Mouse (Mus musculus): Measurements from ENCODE around the gene Smoc2. TPM values are rescaled to one million over a fixed set of nuclear protein-coding genes. Genes with fewer than 3 reads are reported as not detected.

Gene Smoc2
- polyA plus RNA-seq, 1 experiment from 2014 or later: 40.0 TPM

GRCm38 (mm10) chr17:14303722-14304121, 24.4 kb downstream of the Smoc2 start:
- H3K4me1 ChIP-seq (ENCODE audit: insufficient read depth): no peaks in the 10 kb centered on the region
- ATAC-seq (no peak), DNase-seq (no peak)
- no peak overlapping the region for H3K4me3 ChIP-seq (ENCODE audit: low read depth, low read length)
- H3K27ac ChIP-seq (ENCODE audit: low read depth): no peak overlapping the region
- no peaks in the 10 kb centered on the region for H3K36me3 ChIP-seq (replicated peaks; ENCODE audit: insufficient read depth, low read length)
- TF ChIP-seq EP300 (IDR thresholded peaks at IDR 0.05; ENCODE audit: low read depth) (no peak), CTCF (IDR thresholded peaks at IDR 0.05; ENCODE audit: low read depth) (peak; percentile 29)
- no peaks in the 10 kb centered on the region for H3K27me3 ChIP-seq (ENCODE audit: insufficient read depth, low read length)
- no peaks in the 10 kb centered on the region for H3K9me3 ChIP-seq (ENCODE audit: low read length)
- H3K9ac ChIP-seq (replicated peaks): no peak overlapping the region
- no peak overlapping the region for H3K4me2 ChIP-seq (ENCODE audit: low read depth, low read length)
- WGBS (ENCODE audit: insufficient replicate concordance): 85% methylated on average over 6 of the region's 6 CpGs

GRCm38 (mm10) chr17:14309884-14310283, 30.6 kb downstream of the Smoc2 start:
- H3K27me3 ChIP-seq (ENCODE audit: insufficient read depth, low read length): no peaks in the 10 kb centered on the region
- no peak overlapping the region for H3K27ac ChIP-seq (ENCODE audit: low read depth)
- H3K9me3 ChIP-seq (ENCODE audit: low read length): no peaks in the 10 kb centered on the region
- H3K36me3 ChIP-seq (replicated peaks; ENCODE audit: insufficient read depth, low read length): no peaks in the 10 kb centered on the region
- TF ChIP-seq CTCF (IDR thresholded peaks at IDR 0.05; ENCODE audit: low read depth): no peak
- no peak for TF ChIP-seq EP300 (IDR thresholded peaks at IDR 0.05; ENCODE audit: low read depth)
- H3K9ac ChIP-seq (replicated peaks): no peak overlapping the region
- DNase-seq (no peak), ATAC-seq (no peak)
- H3K4me1 ChIP-seq (ENCODE audit: insufficient read depth): no peaks in the 10 kb centered on the region
- WGBS (ENCODE audit: insufficient replicate concordance): 81% methylated on average over 3 of the region's 3 CpGs
- no peak overlapping the region for H3K4me2 ChIP-seq (ENCODE audit: low read depth, low read length)
- no peak overlapping the region for H3K4me3 ChIP-seq (ENCODE audit: low read depth, low read length)

GRCm38 (mm10) chr17:14312440-14312839, 33.1 kb downstream of the Smoc2 start:
- Histone ChIP-seq H3K27ac (ENCODE audit: low read depth) (no peak overlapping the region), H3K4me3 (ENCODE audit: low read depth, low read length) (no peak overlapping the region), H3K9ac (replicated peaks) (no peak overlapping the region), H3K4me2 (ENCODE audit: low read depth, low read length) (no peak overlapping the region), H3K9me3 (ENCODE audit: low read length) (no peaks in the 10 kb centered on the region), H3K36me3 (replicated peaks; ENCODE audit: insufficient read depth, low read length) (no peaks in the 10 kb centered on the region), H3K4me1 (ENCODE audit: insufficient read depth) (no peaks in the 10 kb centered on the region), H3K27me3 (ENCODE audit: insufficient read depth, low read length) (no peaks in the 10 kb centered on the region)
- TF ChIP-seq CTCF (IDR thresholded peaks at IDR 0.05; ENCODE audit: low read depth) (no peak), EP300 (IDR thresholded peaks at IDR 0.05; ENCODE audit: low read depth) (no peak)
- whole genome bisulfite sequencing (ENCODE audit: insufficient replicate concordance): 62% methylated on average over 6 of the region's 6 CpGs
- ATAC-seq (no peak), DNase-seq (no peak)

GRCm38 (mm10) chr17:14314308-14314707, 35.0 kb downstream of the Smoc2 start:
- Histone ChIP-seq H3K4me1 (ENCODE audit: insufficient read depth) (no peaks in the 10 kb centered on the region), H3K27ac (ENCODE audit: low read depth) (no peak overlapping the region), H3K9ac (replicated peaks) (no peak overlapping the region), H3K36me3 (replicated peaks; ENCODE audit: insufficient read depth, low read length) (no peaks in the 10 kb centered on the region), H3K4me2 (ENCODE audit: low read depth, low read length) (no peak overlapping the region), H3K4me3 (ENCODE audit: low read depth, low read length) (no peak overlapping the region), H3K9me3 (ENCODE audit: low read length) (no peaks in the 10 kb centered on the region), H3K27me3 (ENCODE audit: insufficient read depth, low read length) (no peaks in the 10 kb centered on the region)
- no peak for DNase-seq
- WGBS (ENCODE audit: insufficient replicate concordance): 83% methylated on average over 1 of the region's 1 CpGs
- TF ChIP-seq EP300 (IDR thresholded peaks at IDR 0.05; ENCODE audit: low read depth): no peak
- no peak for TF ChIP-seq CTCF (IDR thresholded peaks at IDR 0.05; ENCODE audit: low read depth)
- no peak for ATAC-seq

- Histone ChIP-seq H3K4me1 (ENCODE audit: insufficient read depth) (no peaks in the 10 kb centered on the region), H3K27me3 (ENCODE audit: insufficient read depth, low read length) (no peaks in the 10 kb centered on the region), H3K4me3 (ENCODE audit: low read depth, low read length) (no peak overlapping the region), H3K27ac (ENCODE audit: low read depth) (no peak overlapping the region), H3K36me3 (replicated peaks; ENCODE audit: insufficient read depth, low read length) (no peaks in the 10 kb centered on the region), H3K4me2 (ENCODE audit: low read depth, low read length) (no peak overlapping the region), H3K9me3 (ENCODE audit: low read length) (no peaks in the 10 kb centered on the region), H3K9ac (replicated peaks) (no peak overlapping the region)
- TF ChIP-seq EP300 (IDR thresholded peaks at IDR 0.05; ENCODE audit: low read depth) (no peak), CTCF (IDR thresholded peaks at IDR 0.05; ENCODE audit: low read depth) (no peak)
- 59% methylated on average over 7 of the region's 7 CpGs for WGBS (ENCODE audit: insufficient replicate concordance)
- no peak for DNase-seq
- ATAC-seq: no peak
These were observed 37.2 kb downstream of the Smoc2 start for GRCm38 (mm10) chr17:14316536-14316935.

GRCm38 (mm10) chr17:14317439-14317838, 38.1 kb downstream of the Smoc2 start:
- H3K4me1 ChIP-seq (ENCODE audit: insufficient read depth): no peaks in the 10 kb centered on the region
- TF ChIP-seq CTCF (IDR thresholded peaks at IDR 0.05; ENCODE audit: low read depth) (no peak), EP300 (IDR thresholded peaks at IDR 0.05; ENCODE audit: low read depth) (no peak)
- DNase-seq (no peak), ATAC-seq (no peak)
- H3K27ac ChIP-seq (ENCODE audit: low read depth): no peak overlapping the region
- no peak overlapping the region for H3K4me3 ChIP-seq (ENCODE audit: low read depth, low read length)
- no peak overlapping the region for H3K9ac ChIP-seq (replicated peaks)
- H3K27me3 ChIP-seq (ENCODE audit: insufficient read depth, low read length): no peaks in the 10 kb centered on the region
- H3K4me2 ChIP-seq (ENCODE audit: low read depth, low read length): no peak overlapping the region
- 30% methylated on average over 4 of the region's 4 CpGs for WGBS (ENCODE audit: insufficient replicate concordance)
- no peaks in the 10 kb centered on the region for H3K9me3 ChIP-seq (ENCODE audit: low read length)
- no peaks in the 10 kb centered on the region for H3K36me3 ChIP-seq (replicated peaks; ENCODE audit: insufficient read depth, low read length)

- no peak overlapping the region for H3K4me3 ChIP-seq (ENCODE audit: low read depth, low read length)
- TF ChIP-seq CTCF (IDR thresholded peaks at IDR 0.05; ENCODE audit: low read depth): no peak
- TF ChIP-seq EP300 (IDR thresholded peaks at IDR 0.05; ENCODE audit: low read depth): no peak
- no peak overlapping the region for H3K9ac ChIP-seq (replicated peaks)
- no peak for DNase-seq
- WGBS (ENCODE audit: insufficient replicate concordance): 63% methylated on average over 7 of the region's 7 CpGs
- no peaks in the 10 kb centered on the region for H3K4me1 ChIP-seq (ENCODE audit: insufficient read depth)
- H3K27me3 ChIP-seq (ENCODE audit: insufficient read depth, low read length): no peaks in the 10 kb centered on the region
- H3K36me3 ChIP-seq (replicated peaks; ENCODE audit: insufficient read depth, low read length): no peaks in the 10 kb centered on the region
- no peak overlapping the region for H3K4me2 ChIP-seq (ENCODE audit: low read depth, low read length)
- no peak overlapping the region for H3K27ac ChIP-seq (ENCODE audit: low read depth)
- ATAC-seq: no peak
- H3K9me3 ChIP-seq (ENCODE audit: low read length): no peaks in the 10 kb centered on the region
These were observed 46.9 kb downstream of the Smoc2 start for GRCm38 (mm10) chr17:14326156-14326555.
